Mouse (Mus musculus) spleen, adult 2 months (tissue): ENCODE measurements around the gene Mfsd11. TPM values are rescaled to one million over a fixed set of nuclear protein-coding genes. Genes with fewer than 3 reads are reported as not detected.
"Not testable (repeated sequence)": the region's sequence is repeated elsewhere in the genome, so short reads cannot be mapped to it uniquely, and the experiment has no call there.

ENCODE experiments used
- DNase-seq, 2 experiments: peaks; one replicate each; pipeline versions ENCODE4 v3.0.0 to v3.0.0-alpha.2; 2012 to 2021; ENCODE audit warnings: low spot score in 2 of 2, low read depth in 1 of 2
- H3K27ac ChIP-seq: fragments of 200-500 bp; 2 replicates; pipeline ENCODE4 v1.5.1; 2012; ENCODE audit warnings: low read length, inconsistent platforms; ENCODE audit not compliant: insufficient read depth
- H3K27me3 ChIP-seq: fragments of 200-500 bp; 2 replicates; pipeline ENCODE4 v1.6.1; 2012; ENCODE audit warnings: mild to moderate bottlenecking, moderate library complexity, low read length, inconsistent platforms; ENCODE audit not compliant: control insufficient read depth, insufficient read depth
- H3K36me3 ChIP-seq: fragments of 200-500 bp; 2 replicates; pipeline ENCODE4 v1.6.1; 2012; ENCODE audit warnings: mild to moderate bottlenecking, low read length, inconsistent platforms; ENCODE audit not compliant: control insufficient read depth, insufficient read depth
- H3K4me1 ChIP-seq: fragments of 200-500 bp; 2 replicates; pipeline ENCODE4 v1.6.1; 2011; ENCODE audit warnings: inconsistent platforms; ENCODE audit not compliant: control insufficient read depth, insufficient read depth, insufficient read length
- H3K4me3 ChIP-seq: fragments of 200-500 bp; 2 replicates; pipeline ENCODE4 v1.5.1; 2011; ENCODE audit warnings: mild to moderate bottlenecking, inconsistent platforms; ENCODE audit not compliant: insufficient read depth, insufficient read length; ENCODE audit errors: extremely low read depth
- CTCF ChIP-seq: fragments of 200-500 bp; IDR thresholded peaks from 2 replicates; pipeline ENCODE4 v1.5.1; 2011; ENCODE audit warnings: mild to moderate bottlenecking, inconsistent platforms; ENCODE audit not compliant: insufficient read depth, insufficient read length, insufficient replicate concordance; ENCODE audit errors: extremely low read depth
- POLR2A ChIP-seq: fragments of 200-500 bp; IDR thresholded peaks from 2 replicates; pipeline ENCODE4 v1.6.1; 2011; ENCODE audit warnings: low read depth, low read length, inconsistent platforms
- whole genome bisulfite sequencing: fragments of 180-500 bp; shearing (Covaris S2); methylation state at CpG from one replicate; pipeline ENCODE4 v1.1.7; 2018; 5-methylcytosine and 5-hydroxymethylcytosine counted together
- polyA plus RNA-seq: library from polyadenylated mRNA; depleted of rRNA; stranded (reverse); fragments of >200 nt; gene quantifications from 2 replicates; pipeline ENCODE4 v1.2.3, GENCODE M21; 2012

Mfsd11 gene
- polyA plus RNA-seq, 1 experiment, result 14.2 TPM

DNA sequence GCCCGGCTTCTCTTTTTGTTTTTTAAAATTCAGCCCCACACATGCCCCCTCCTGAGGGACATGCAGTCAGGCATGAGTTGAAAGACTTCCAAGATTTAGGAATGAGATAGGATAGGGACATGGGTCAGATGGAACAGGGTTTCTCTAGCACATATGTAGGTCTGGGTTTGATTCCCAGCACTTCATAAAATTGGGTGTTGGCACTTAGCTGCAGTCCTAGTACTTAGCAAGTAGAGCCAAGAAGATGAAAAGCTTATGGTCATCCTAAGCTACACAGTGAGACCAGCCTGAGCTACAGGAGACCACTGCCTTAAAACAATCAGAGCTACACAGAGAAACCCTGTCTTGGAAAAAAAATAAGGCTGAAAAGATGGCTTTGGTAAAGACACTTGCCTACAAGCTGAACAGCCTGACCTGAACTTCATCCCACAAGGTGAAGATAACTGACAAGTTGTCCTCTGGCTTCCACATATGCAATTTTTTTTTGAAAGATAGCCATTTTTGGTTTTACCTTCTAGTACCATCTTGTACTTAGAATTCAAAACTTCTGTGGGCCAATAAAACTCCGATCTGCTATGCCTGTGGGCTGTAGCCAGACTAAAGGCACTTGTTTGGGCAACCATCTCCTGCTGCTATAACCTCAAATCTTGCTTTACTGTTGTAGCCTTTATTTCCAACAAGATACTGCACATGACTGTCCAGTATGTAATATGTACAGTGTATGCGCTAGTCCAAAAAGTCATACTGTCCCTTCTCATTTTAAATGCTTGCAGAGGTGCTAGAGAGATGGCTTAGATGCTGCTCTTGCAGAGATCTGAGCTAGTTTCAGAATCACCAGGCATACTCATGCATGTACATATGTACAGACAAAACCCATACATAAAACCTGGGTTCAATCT, 4.8 kb upstream of the Mfsd11 start:
- Histone ChIP-seq H3K4me3 (no peak overlapping the region), H3K36me3 (peaks cover 20% of the 10 kb centered on the region), H3K27me3 (no peaks in the 10 kb centered on the region), H3K27ac (no peak overlapping the region), H3K4me1 (no peaks in the 10 kb centered on the region; the same call in 1 of the 2 replicates)
- no peak for TF ChIP-seq CTCF
- no peak for TF ChIP-seq POLR2A
- DNase-seq, result no peak
- WGBS, result 93% methylated on average over 3 of the region's 3 CpGs

DNA sequence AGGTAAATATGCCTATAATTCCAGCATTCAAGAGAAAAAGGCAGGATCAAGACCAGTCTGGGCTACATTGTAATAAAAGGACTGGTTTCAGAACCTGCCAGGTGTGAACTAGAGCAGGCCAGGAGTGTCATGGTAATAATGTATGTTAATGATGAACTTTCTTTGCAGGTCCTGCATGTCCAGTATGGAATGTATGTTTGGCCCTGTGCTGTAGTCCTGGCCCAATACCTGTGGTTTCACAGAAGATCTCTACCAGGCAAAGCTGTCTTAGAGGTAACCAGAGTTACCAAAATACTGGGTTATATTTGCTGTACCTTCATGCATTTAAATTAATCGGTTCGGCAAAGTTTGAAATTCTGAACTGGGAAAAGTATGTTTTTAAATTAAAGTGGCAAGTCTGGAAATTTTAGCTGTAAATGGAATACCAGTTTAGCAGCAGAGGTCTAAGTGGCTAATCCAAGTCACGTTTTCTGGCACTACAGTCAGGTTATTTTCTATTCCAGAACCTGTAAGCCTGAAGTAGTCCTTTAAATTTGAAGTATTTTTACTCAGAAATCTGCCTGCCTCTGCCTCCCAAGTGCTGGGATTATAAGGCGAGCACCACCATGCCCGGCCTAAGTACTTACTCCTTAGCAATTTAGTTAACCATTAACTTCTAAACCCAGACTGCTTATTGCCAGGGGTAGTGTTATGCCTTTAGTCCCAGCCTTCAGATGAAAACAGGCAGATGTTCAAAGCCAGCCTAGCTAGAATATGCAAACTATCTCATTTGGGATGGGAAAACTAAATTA, 4.0 kb upstream of the Mfsd11 start:
- DNase-seq, result no peak
- TF ChIP-seq CTCF (no peak), POLR2A (no peak)
- Histone ChIP-seq H3K4me3 (no peak overlapping the region), H3K27ac (no peak overlapping the region), H3K36me3 (peaks cover 20% of the 10 kb centered on the region), H3K4me1 (no peaks in the 10 kb centered on the region; the same call in 1 of the 2 replicates), H3K27me3 (no peaks in the 10 kb centered on the region)
- WGBS, result 88% methylated on average over 5 of the region's 5 CpGs

DNA sequence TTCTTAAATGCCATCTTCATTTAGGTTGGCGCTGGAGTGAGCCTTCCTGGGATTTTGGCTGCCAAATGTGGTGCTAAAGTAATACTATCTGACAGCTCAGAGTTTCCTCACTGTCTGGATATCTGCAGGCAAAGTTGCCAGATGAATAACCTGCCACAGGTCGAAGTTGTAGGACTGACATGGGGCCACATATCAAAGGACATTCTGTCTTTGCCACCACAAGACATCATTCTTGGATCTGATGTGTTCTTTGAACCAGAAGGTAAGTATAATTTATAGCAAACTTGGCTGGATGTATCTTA, 3.4 kb upstream of the Mfsd11 start:
- DNase-seq, H3K27ac ChIP-seq, H3K27me3 ChIP-seq, H3K4me3 ChIP-seq, H3K4me1 ChIP-seq: not testable (repeated sequence)
- 75% methylated on average over 2 of the region's 2 CpGs for WGBS
- peaks cover 20% of the 10 kb centered on the region for H3K36me3 ChIP-seq

DNA sequence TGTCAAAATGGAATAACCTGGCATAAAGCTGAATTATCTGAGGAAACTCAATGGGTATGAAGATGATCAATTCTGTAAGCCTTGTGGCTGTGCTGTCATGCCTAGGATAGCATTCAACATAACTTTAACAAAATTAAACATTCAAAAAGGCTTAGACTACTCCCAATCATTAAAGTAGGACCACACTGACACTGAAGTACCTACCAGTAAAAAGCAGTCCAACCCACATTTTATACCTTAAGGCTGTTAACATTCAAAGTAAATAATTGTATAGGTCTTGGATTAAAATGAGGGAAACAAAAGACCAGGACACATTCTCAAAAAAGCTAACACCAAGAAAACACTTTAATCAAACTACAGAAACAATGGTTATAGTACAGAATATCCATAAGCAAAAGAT, 2.7 kb upstream of the Mfsd11 start:
- DNase-seq, result no peak
- Histone ChIP-seq H3K36me3 (peaks cover 20% of the 10 kb centered on the region), H3K27ac (no peak overlapping the region), H3K27me3 (no peaks in the 10 kb centered on the region), H3K4me3 (no peak overlapping the region), H3K4me1 (no peaks in the 10 kb centered on the region; the same call in none of the 2 replicates)
- no peak for TF ChIP-seq POLR2A
- TF ChIP-seq CTCF, result no peak

DNA sequence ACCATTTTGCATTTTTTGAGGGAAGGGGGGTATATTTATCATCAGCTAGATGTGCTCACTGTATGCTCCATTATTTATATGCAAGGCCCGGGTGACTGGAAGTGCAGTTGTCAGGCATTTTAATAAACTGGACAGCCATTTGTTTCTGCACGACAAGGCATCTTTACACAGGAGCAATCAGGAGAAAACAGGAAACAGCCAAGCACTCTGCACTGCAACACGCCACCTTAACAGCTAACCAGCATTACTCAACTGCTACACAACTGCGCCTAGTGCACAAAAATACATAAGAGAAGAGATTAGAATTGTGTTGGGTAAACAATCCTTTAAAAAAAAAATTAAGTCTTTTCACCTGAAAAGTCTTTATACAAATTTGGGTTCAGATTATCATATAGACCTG, 2.2 kb upstream of the Mfsd11 start:
- H3K36me3 ChIP-seq, result peaks cover 20% of the 10 kb centered on the region
- no peak for DNase-seq
- H3K27ac ChIP-seq, result no peak overlapping the region
- H3K4me3 ChIP-seq, result no peak overlapping the region
- no peak for TF ChIP-seq CTCF
- no peak for TF ChIP-seq POLR2A
- H3K4me1 ChIP-seq, result no peaks in the 10 kb centered on the region; the same call in none of the 2 replicates
- H3K27me3 ChIP-seq, result no peaks in the 10 kb centered on the region
- WGBS, result 18% methylated on average over 4 of the region's 4 CpGs

GRCm38 (mm10) chr11:116850833-116851477, 1.3 kb upstream of the Mfsd11 start:
- H3K27me3 ChIP-seq, result no peaks in the 10 kb centered on the region
- H3K4me1 ChIP-seq, result no peaks in the 10 kb centered on the region; the same call in none of the 2 replicates
- no peak for TF ChIP-seq POLR2A
- TF ChIP-seq CTCF, result no peak
- peak overlapping the region; percentile 72 for H3K4me3 ChIP-seq
- DNase-seq, result no peak
- H3K27ac ChIP-seq, result no peak overlapping the region
- peaks cover 20% of the 10 kb centered on the region for H3K36me3 ChIP-seq
- WGBS, result 11% methylated on average over 6 of the region's 6 CpGs
